Mouse (Mus musculus): Measurements from ENCODE around the gene Eif4e1b.

- no peak for TF ChIP-seq GATA1 (IDR thresholded peaks at IDR 0.05; ENCODE audit: borderline replicate concordance, low read length)
- no peak for TF ChIP-seq FLI1 (IDR thresholded peaks at IDR 0.05; ENCODE audit: low read length)
These were observed 27.6 kb upstream of the Eif4e1b start for GRCm38 (mm10) chr13:54756156-54756712.

Measured in megakaryocyte, embryonic 14.5 days (primary cell).